Mouse (Mus musculus) inflammation-experienced regulatory T-cells, adult 6 months (primary cell): ENCODE data around the gene Rbms1. TPM values are rescaled to one million over a fixed set of nuclear protein-coding genes. Genes with fewer than 3 reads are reported as not detected.

Experiments used
- ATAC-seq: one replicate; pipeline ENCODE4 v1.8.0; 2017
- polyA plus RNA-seq, 3 experiments: library from polyadenylated mRNA; unstranded; fragments of 100-300 nt; shearing (Covaris generic); gene quantifications; one replicate each; pipeline ENCODE4 v1.2.1; 2017

The Rbms1 gene
- polyA plus RNA-seq, 3 experiments from 2014 or later: 16.6 to 26.0 (median 22.2) TPM

DNA sequence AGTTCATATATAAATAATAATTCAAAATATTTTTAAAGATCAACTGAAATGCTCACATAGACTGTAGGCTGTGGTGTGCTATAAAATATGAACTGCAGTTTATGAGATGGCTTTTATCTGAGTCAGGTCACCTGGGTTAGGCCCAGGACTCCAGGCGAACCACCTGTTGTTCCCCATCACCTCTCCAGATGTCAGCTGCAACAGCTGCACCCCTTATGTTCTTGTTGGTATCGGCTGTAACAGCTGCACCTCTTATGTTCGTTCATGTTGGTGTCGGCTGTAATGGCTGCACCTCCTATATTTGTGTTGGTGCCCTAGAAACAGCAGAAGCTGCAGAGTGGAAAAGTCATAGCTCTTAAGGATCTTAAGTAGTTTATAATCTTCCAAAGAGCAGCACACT, 252.7 kb downstream of the Rbms1 start:
- no peak for ATAC-seq

DNA sequence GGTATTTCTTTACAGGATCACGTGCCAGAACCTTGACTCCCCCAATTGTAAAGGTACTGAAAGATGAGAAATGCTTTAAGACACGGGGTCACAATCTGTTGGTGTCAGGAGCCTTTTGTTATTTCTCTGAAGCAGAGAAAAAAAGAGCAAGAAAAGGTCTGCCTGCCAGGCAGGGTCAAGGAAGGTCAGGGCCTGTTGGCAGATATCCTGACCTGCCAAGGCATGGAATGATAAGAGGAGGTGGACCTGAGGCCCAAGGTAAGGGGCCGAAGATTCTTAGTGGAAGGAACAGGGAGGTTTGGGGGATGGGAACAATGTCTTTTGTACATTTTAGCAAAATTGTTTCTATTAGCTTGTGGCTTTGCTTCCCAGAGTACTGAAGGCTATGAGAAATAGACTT, 254.3 kb downstream of the Rbms1 start:
- ATAC-seq: no peak

DNA sequence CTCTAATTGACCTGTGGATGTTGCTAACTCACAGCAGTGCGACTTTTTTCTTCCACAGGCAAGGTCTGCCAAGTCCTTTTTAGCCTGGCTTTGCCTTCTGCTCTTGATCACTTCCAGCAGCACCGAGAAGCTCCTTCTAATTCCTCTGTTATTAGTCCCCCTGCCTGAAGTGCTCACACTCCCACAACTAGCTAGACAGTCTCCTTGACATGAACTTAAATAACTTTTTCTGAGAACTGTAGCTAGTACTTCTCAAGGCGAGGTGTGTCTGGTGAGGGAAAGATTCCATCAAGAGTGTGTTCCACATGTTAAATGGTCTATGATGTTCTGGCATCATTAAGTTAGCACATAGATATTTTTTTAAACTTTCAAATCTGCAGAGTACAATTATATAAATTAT, 256.1 kb downstream of the Rbms1 start:
- ATAC-seq: no peak

DNA sequence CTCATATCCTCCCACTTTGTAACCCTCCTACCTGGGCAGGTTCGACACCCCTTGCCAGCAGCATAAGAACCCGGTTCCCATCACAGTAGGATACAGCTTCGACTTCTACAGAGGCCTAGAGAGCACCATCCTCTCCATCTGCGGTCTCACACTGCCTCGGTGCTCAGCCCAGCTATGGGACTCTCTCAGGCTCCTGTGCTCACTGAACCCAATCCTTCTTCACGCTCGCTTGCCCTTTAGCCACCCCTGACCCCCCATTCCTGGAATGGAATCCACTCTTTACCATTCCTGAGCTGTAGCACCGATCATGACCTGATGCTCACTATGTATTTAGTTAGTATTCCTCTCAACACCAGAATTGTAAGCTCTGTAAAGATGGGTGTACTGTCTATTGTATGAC, 257.6 kb downstream of the Rbms1 start:
- no peak for ATAC-seq

DNA sequence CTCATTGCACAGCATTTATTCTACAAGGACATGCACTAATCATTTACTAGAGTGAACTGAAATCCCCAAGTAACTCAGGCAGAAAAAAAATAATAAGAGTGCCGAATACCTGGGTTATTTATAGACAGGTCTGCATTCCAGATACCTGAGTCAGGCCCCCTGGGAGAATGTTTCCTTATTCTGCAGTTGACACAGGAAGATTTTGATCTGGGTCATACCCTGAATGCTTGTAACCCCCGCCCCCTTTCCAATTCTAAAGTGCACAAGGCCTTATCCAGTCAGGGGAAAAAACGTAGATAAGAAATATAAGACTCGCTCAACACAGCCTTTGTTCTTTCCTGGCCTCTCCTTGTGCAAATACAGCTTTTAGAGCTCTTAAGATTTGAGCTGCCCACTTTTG, 259.7 kb downstream of the Rbms1 start:
- no peak for ATAC-seq

DNA sequence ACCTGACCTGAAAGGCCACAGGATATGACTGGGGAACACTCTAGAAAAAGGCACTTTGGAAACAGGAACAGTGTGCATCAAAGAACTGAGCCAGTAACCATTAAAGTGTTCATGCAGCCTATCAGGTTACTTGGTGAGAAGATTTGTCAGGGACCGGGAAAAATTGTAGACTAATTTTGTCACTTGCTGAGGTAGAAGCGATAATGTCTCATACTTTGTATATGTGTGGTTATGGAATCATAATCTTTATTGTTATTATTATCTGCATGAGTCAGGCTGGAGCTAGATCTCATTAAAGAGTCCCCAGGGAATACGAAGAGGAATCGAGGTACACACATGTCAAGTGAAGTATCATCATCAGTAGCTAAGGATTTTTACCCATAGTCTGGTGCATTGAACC, 262.0 kb downstream of the Rbms1 start:
- ATAC-seq: no peak

Other genes with a start within 250 kb of the Rbms1 start
- not detected for gene Itgb6, start 240.5 kb downstream of the Rbms1 start, polyA plus RNA-seq